Mouse (Mus musculus) kidney, adult 2 months (tissue): ENCODE results near the gene Nhsl1.

Source experiments
- CTCF ChIP-seq: fragments of 200-500 bp; conservative IDR thresholded peaks from 2 replicates; pipeline ENCODE4 v1.5.1; 2011; ENCODE audit warnings: low read depth, mild to moderate bottlenecking, control low read depth, low read length, moderate library complexity, mixed read lengths; ENCODE audit not compliant: insufficient read depth, insufficient read length
- POLR2A ChIP-seq: fragments of 200-500 bp; IDR thresholded peaks from one replicate; pipeline ENCODE4 v1.6.1; 2011; ENCODE audit warnings: low read depth, low read length, control low read depth

- TF ChIP-seq CTCF (no peak), POLR2A (no peak)
These were observed 15.4 kb downstream of the Nhsl1 start for GRCm38 (mm10) chr10:18334176-18334575.
